Mouse (Mus musculus) E14TG2a.4 (cell line): Measurements from ENCODE around the gene Gm9833.
"Not testable (repeated sequence)": the region's sequence is repeated elsewhere in the genome, so short reads cannot be mapped to it uniquely, and the experiment has no call there.

Experiments
- H3K27me3 ChIP-seq: 2 replicates; pipeline ENCODE4 v1.6.1; 2014; ENCODE audit warnings: low read length, control low read depth; ENCODE audit not compliant: insufficient read depth
- H3K36me3 ChIP-seq: 2 replicates; pipeline ENCODE4 v1.6.1; 2014; ENCODE audit warnings: low read length, control low read depth; ENCODE audit not compliant: insufficient read depth
- H3K4me1 ChIP-seq: replicated peaks from 2 replicates; pipeline ENCODE4 v1.6.1; 2014; ENCODE audit warnings: low read depth, low read length, control low read depth
- H3K4me3 ChIP-seq: replicated peaks from 2 replicates; pipeline ENCODE4 v1.5.1; 2014; ENCODE audit warnings: mild to moderate bottlenecking, low read length
- H3K9me3 ChIP-seq: 2 replicates; pipeline ENCODE4 v1.6.1; 2014; ENCODE audit warnings: low read length, control low read depth
- CTCF ChIP-seq: conservative IDR thresholded peaks from 2 replicates; pipeline ENCODE4 v1.5.1; 2014; ENCODE audit warnings: low read length
- NANOG ChIP-seq: IDR thresholded peaks from 2 replicates; pipeline ENCODE4 v1.6.1; 2014; ENCODE audit warnings: borderline replicate concordance, low read length, mixed read lengths
- POU5F1 ChIP-seq: IDR thresholded peaks from 2 replicates; pipeline ENCODE4 v1.6.1; 2014; ENCODE audit warnings: low read length, borderline replicate concordance

The Gm9833 gene

GRCm38 (mm10) chr3:10087994-10088393 lies at the start of gene Gm9833:
Gm9833 (plus strand) TSS chr3:10088110.
- not testable (repeated sequence) for H3K27me3 ChIP-seq, H3K4me3 ChIP-seq, H3K9me3 ChIP-seq, H3K4me1 ChIP-seq, H3K36me3 ChIP-seq

DNA sequence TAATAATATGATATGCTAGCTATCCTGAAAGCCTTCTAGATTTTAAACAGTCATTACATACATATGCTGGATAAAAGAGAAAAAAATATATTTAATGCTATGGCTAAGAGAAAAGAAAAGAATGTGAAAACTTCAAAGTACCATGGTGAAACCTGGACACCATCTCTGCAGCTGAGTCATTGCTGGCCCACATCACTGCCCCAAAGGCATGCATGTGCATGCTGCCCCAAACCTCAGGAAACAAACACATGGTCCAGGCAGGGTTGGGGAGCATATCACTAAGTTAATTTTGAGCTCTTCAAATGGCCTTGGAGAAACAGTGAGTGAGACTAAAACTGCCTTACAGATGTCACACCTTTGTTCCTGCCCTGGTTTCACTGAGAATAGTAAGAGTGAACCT lies 17.8 kb upstream of the Gm9833 start:
- no peaks in the 10 kb centered on the region for H3K9me3 ChIP-seq
- H3K4me1 ChIP-seq, result 0 out of 2 replicates have a peak, but pooled peaks cover 3% of the 10 kb centered on the region
- TF ChIP-seq CTCF (no peak), NANOG (no peak)
- H3K27me3 ChIP-seq, result no peaks in the 10 kb centered on the region
- no peaks in the 10 kb centered on the region for H3K36me3 ChIP-seq
- H3K4me3 ChIP-seq, result no peak overlapping the region

GRCm38 (mm10) chr3:10075826-10076225 lies 12.1 kb upstream of the Gm9833 start:
- H3K4me1 ChIP-seq, result no peaks in the 10 kb centered on the region
- H3K9me3 ChIP-seq, result no peaks in the 10 kb centered on the region
- TF ChIP-seq NANOG (no peak), CTCF (no peak), POU5F1 (no peak)
- H3K36me3 ChIP-seq, result no peaks in the 10 kb centered on the region
- H3K27me3 ChIP-seq, result peaks cover 3% of the 10 kb centered on the region; the same call in 1 of the 2 replicates
- no peak overlapping the region for H3K4me3 ChIP-seq

DNA sequence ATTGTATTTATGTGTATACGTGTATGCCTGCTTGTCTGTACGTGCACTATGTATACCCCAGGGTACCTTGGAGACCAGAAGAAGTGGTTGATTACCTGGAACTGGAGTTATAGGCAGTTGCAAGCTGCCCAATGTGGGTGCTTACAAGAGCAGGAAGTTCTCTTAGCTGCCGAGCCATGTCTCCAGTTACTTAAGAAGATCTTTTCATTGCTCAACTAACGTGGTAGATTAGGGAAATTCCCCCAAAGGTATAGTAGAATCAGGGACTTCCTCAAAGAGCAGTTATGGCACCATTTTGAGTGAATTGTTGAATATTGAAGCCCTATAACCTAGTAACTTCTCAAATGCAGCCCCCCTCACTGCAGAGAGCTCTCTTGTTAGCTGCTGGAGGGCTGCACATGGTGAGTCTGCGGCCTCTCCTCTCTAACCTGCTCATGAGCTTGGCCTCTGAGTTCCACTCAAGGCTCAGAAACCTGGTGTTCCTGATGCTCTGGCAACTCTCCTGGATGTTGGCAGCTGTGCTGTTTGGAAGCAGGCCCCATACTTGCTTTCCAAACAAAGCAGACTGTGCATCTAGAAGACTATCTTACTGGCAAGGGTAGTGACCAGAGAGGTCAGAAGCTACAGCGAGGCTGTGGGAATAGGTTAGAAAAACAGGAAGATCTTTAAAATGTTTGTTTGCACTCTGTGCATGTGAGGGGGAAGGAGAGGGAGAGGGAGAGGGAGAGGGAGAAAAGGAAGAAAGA lies 10.6 kb upstream of the Gm9833 start:
- Histone ChIP-seq H3K27me3 (peaks cover 3% of the 10 kb centered on the region; the same call in 1 of the 2 replicates), H3K36me3 (no peaks in the 10 kb centered on the region), H3K9me3 (no peaks in the 10 kb centered on the region), H3K4me3 (no peak overlapping the region), H3K4me1 (no peaks in the 10 kb centered on the region)
- TF ChIP-seq NANOG (no peak), CTCF (no peak), POU5F1 (no peak)

DNA sequence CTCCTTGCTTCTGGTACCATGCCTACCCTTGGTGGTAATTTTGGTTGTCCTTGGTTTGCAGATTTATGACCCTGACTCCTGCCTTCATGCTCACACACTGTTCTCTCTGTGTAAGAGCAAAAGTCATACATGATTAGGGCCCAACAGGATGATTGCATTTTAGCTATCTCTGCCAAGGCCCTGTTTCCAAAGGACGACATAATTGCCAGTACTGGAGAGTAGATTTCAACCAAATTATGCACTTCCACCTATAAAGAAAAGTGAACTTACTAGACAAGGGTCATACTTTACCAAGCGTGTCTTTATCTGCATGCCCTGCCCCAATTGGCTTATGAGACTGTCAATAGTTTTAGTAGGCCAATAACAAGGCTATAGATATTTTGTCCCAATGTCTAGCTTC lies 9.8 kb upstream of the Gm9833 start:
- H3K27me3 ChIP-seq, result peaks cover 3% of the 10 kb centered on the region; the same call in 1 of the 2 replicates
- no peak for TF ChIP-seq POU5F1
- TF ChIP-seq CTCF, result no peak
- no peak for TF ChIP-seq NANOG

DNA sequence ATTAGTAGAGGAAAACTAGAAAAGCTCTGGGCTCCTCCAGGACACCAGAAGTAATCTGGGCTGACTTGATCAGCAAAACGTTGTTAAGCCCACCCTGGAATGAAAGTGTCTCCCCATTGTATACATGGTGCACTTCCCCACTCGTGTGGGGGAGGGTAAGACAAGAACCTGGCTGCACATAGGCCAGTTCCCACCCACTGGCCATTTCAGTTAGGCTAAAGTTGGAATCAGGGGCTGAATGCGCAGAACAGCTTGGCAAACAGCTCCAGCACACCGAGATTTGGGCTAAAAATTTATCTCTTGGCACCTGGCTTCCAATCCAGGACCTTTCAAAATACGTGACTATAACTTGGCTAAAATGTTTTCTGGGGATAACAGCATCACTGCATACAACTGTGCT lies 6.6 kb upstream of the Gm9833 start:
- Histone ChIP-seq H3K36me3 (no peaks in the 10 kb centered on the region), H3K9me3 (no peaks in the 10 kb centered on the region), H3K27me3 (peaks cover 3% of the 10 kb centered on the region; the same call in 1 of the 2 replicates), H3K4me1 (no peaks in the 10 kb centered on the region), H3K4me3 (no peak overlapping the region)
- TF ChIP-seq CTCF (no peak), NANOG (no peak), POU5F1 (no peak)

More for the DNA sequence above, 9.8 kb upstream of the Gm9833 start:
- H3K9me3 ChIP-seq, result no peaks in the 10 kb centered on the region
- no peaks in the 10 kb centered on the region for H3K36me3 ChIP-seq
- no peak overlapping the region for H3K4me3 ChIP-seq
- no peaks in the 10 kb centered on the region for H3K4me1 ChIP-seq

GRCm38 (mm10) chr3:10081911-10082541 lies 5.9 kb upstream of the Gm9833 start:
- no peaks in the 10 kb centered on the region for H3K36me3 ChIP-seq
- peaks cover 3% of the 10 kb centered on the region; the same call in 1 of the 2 replicates for H3K27me3 ChIP-seq
- no peak overlapping the region for H3K4me3 ChIP-seq
- no peaks in the 10 kb centered on the region for H3K4me1 ChIP-seq
- TF ChIP-seq POU5F1 (no peak), CTCF (no peak), NANOG (no peak)
- no peaks in the 10 kb centered on the region for H3K9me3 ChIP-seq

GRCm38 (mm10) chr3:10082545-10083062 lies 5.3 kb upstream of the Gm9833 start:
- no peak overlapping the region for H3K4me3 ChIP-seq
- no peaks in the 10 kb centered on the region for H3K9me3 ChIP-seq
- H3K27me3 ChIP-seq, result no peaks in the 10 kb centered on the region
- TF ChIP-seq NANOG (no peak), POU5F1 (no peak), CTCF (no peak)
- H3K4me1 ChIP-seq, result no peaks in the 10 kb centered on the region
- no peaks in the 10 kb centered on the region for H3K36me3 ChIP-seq
